Mouse (Mus musculus) lung, postnatal 0 days (tissue): Measurements from ENCODE around the gene Mybpc2.
A peak's percentile ranks its signal among the peaks of the same experiment; 100 is the strongest.

Experiments used
- CTCF ChIP-seq: IDR thresholded peaks from 2 replicates; pipeline ENCODE4 v1.5.1; 2016; ENCODE audit warnings: antibody characterized with exemption, mild to moderate bottlenecking
- EP300 ChIP-seq: IDR thresholded peaks from 2 replicates; pipeline ENCODE4 v1.6.1; 2016; ENCODE audit warnings: antibody characterized with exemption, mild to moderate bottlenecking, control low read depth

- TF ChIP-seq CTCF (peak; percentile 28; the same call in 1 of the 2 replicates), EP300 (no peak)
Observed at GRCm38 (mm10) chr7:44496771-44497109, 27.7 kb downstream of the Mybpc2 start.
